Mouse (Mus musculus) erythroblast, embryonic 14.5 days (primary cell): Measurements from ENCODE around the gene C130032M10Rik. TPM values are rescaled to one million over a fixed set of nuclear protein-coding genes. Genes with fewer than 3 reads are reported as not detected.
"Not testable (repeated sequence)": the region's sequence is repeated elsewhere in the genome, so short reads cannot be mapped to it uniquely, and the experiment has no call there.

ENCODE experiments used
- H3K27me3 ChIP-seq: 2 replicates; pipeline ENCODE4 v1.6.1; 2012; ENCODE audit warnings: inconsistent platforms; ENCODE audit not compliant: control insufficient read depth
- H3K36me3 ChIP-seq: 2 replicates; pipeline ENCODE4 v1.6.1; 2012; ENCODE audit warnings: mild to moderate bottlenecking, inconsistent platforms; ENCODE audit not compliant: control insufficient read depth
- H3K4me1 ChIP-seq: 2 replicates; pipeline ENCODE4 v1.6.1; 2012; ENCODE audit warnings: inconsistent platforms; ENCODE audit not compliant: control insufficient read depth
- H3K4me3 ChIP-seq: replicated peaks from 2 replicates; pipeline ENCODE3; 2012; ENCODE audit warnings: moderate library complexity, mild to moderate bottlenecking, inconsistent platforms
- H3K9me3 ChIP-seq: 2 replicates; pipeline ENCODE4 v1.6.1; 2012; ENCODE audit warnings: low read length, inconsistent platforms, mixed read lengths; ENCODE audit not compliant: control insufficient read depth
- GATA1 ChIP-seq: IDR thresholded peaks from 2 replicates; pipeline ENCODE4 v1.6.1; 2012; ENCODE audit warnings: low read length, inconsistent platforms, mixed read lengths
- TAL1 ChIP-seq: IDR thresholded peaks from 3 replicates; pipeline ENCODE4 v1.6.1; 2012; ENCODE audit warnings: low read length, inconsistent platforms, mixed read lengths
- polyA plus RNA-seq: library from polyadenylated mRNA; stranded (reverse); fragments of >175 nt; gene quantifications from 2 replicates; pipeline ENCODE4 v1.2.3, GENCODE M21; 2012

C130032M10Rik gene
- polyA plus RNA-seq, 1 experiment, result not detected

DNA sequence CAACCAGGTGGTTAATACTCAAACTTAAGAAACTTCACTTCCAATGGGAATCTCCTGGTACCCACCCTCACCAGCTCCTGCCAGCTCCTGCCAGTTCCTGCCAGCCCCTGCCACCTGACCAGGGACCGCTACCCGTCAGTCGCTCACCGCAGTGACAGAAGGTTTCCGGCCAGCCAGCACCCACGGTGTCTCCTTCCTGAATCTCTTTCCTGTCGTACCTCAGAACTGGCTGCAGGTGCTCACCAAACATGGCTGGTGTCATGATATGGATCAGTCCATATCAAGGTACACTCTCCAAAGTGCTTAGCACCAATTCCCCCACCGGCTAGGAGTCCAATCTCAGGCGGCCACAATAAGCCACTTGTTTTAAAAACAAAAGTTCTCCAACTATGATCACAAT, 5.7 kb upstream of the C130032M10Rik start:
- no peak overlapping the region for H3K4me3 ChIP-seq
- H3K9me3 ChIP-seq, result peaks cover 17% of the 10 kb centered on the region
- H3K27me3 ChIP-seq, result no peaks in the 10 kb centered on the region; the same call in 1 of the 2 replicates
- no peak for TF ChIP-seq GATA1
- TF ChIP-seq TAL1, result no peak
- H3K4me1 ChIP-seq, result no peaks in the 10 kb centered on the region
- H3K36me3 ChIP-seq, result peaks cover 14% of the 10 kb centered on the region; the same call in 1 of the 2 replicates

DNA sequence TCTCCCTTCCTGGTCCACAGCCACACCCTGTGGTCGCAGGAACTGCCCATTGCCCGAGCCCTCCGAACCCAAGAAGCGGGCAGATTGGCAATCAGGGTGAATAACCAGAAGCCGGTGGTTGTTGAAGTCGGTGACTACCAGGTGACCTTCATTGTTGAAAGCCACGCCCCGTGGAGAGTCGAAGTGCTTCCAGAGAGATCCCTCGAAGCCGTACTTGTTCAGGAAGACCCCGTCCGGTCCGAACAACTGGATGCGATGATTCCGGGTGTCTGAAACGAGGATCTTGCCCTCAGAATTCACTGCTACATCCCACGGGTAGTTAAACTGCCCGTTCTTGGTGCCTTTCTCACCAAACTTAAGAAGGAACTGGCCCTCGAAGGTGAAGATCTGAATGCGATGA, 2.7 kb upstream of the C130032M10Rik start:
- no peaks in the 10 kb centered on the region for H3K4me1 ChIP-seq
- H3K4me3 ChIP-seq, result no peak overlapping the region
- peaks cover 14% of the 10 kb centered on the region; the same call in 1 of the 2 replicates for H3K36me3 ChIP-seq
- H3K9me3 ChIP-seq, result peaks cover 17% of the 10 kb centered on the region
- TF ChIP-seq TAL1, result no peak
- TF ChIP-seq GATA1, result no peak
- no peaks in the 10 kb centered on the region; the same call in 1 of the 2 replicates for H3K27me3 ChIP-seq

DNA sequence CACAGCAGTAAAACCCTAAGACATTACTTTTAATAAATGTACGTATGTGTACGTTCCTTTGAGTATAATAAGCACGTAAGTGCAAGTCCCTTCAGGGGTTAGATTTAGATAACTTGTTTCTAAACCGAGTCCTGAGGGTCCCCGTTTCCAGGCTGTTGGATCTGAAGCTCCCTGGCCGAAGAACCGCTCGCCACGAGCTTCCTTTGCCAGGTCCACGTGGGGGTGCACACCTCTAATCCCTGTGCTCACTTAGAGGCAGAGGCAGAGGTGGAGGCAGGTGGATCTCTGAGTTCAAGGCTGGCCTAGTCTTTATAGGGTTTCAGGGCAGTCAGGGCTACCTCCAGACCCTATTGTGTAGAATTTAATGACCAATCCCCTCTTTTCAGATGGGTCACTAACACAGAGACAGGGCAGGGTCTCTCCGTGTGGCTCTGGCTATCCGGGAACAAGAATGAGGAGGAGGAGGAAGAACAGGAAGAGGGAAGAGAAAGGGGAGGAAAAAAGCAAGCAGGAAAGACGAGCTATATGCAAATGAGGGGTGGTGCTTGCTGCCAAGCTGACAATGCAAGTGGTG, 2.5 kb downstream of the C130032M10Rik start:
- H3K4me1 ChIP-seq, result no peaks in the 10 kb centered on the region
- peaks cover 11% of the 10 kb centered on the region for H3K9me3 ChIP-seq
- H3K4me3 ChIP-seq, result no peak overlapping the region
- peaks cover 10% of the 10 kb centered on the region; the same call in 1 of the 2 replicates for H3K36me3 ChIP-seq
- no peaks in the 10 kb centered on the region; the same call in 1 of the 2 replicates for H3K27me3 ChIP-seq
- no peak for TF ChIP-seq TAL1
- no peak for TF ChIP-seq GATA1

DNA sequence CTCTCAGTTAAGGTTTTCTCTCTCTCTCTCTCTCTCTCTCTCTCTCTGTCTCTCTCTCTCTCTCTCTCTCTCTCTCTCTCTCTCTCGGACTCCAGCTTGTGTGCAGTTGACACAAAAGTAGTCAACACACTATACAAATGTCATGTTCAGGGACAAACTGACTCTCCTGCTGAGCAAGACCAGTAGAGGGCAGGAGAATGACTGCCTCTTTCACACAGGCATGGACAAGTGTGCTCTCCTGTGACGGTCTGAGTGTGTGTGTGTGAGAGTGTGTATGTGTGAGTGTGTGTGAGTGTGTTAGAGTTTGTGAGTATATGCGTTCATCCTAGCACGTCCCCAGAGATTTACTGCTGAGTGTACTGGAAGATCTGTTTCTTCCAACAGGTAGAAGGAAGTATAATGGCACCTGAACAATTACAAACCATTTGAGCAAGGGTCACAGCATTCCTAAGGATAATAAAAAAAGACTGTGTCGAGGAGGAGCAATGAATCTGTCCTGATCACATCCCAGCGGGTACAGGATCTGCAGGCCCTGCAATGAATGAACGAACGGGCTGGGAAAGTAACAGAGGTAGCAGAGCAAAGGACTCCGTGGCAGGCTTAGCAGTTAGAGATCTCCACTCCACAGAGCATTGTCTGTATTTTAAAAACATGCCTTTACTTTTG, 3.4 kb downstream of the C130032M10Rik start:
- H3K27me3 ChIP-seq, result no peaks in the 10 kb centered on the region
- H3K9me3 ChIP-seq, result peaks cover 2% of the 10 kb centered on the region
- no peak overlapping the region for H3K4me3 ChIP-seq
- TF ChIP-seq TAL1, result no peak
- no peak for TF ChIP-seq GATA1
- H3K36me3 ChIP-seq, result peaks cover under 1% of the 10 kb centered on the region; the same call in 1 of the 2 replicates
- no peaks in the 10 kb centered on the region for H3K4me1 ChIP-seq

DNA sequence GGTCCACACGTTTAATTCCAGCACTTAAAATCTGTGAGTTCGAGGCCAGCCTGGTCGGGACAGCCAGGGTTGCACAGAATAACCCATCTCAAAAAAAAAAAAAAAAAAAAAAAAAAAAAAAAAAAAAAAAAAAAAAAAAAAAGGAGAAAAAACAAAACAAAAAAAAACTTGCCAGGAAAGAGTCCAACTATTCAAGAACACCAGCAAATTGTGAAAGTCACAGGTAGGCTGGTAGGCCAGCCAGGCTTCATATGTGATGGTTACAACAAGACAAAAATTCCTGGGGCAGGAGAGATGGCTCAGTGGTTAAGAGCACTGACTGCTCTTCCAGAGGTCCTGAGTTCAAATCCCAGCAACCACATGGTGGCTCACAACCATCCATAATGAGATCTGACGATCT, 5.0 kb downstream of the C130032M10Rik start:
- not testable (repeated sequence) for H3K27me3 ChIP-seq, H3K9me3 ChIP-seq, H3K4me1 ChIP-seq, H3K36me3 ChIP-seq, H3K4me3 ChIP-seq

DNA sequence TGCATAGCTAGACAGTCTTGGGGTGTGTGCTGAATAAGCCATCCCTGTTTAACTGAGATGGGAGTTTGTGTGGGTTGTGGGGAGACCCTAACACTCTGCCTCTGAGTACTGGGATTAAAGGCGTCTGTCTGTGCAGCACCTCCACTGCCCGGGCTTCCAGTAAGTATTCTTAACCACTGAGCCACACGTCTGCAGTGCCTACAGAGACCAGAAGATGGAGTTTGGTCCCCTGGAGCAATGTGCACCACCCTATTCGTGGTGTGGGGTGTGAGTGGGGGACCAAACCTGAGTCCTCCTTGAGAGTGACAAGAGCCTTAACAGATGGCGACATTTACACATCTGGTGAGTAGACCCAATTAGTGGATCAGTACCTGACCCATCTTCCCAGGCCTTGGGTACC, 6.5 kb downstream of the C130032M10Rik start:
- TF ChIP-seq TAL1 (no peak), GATA1 (no peak)
- Histone ChIP-seq H3K27me3 (peaks cover 4% of the 10 kb centered on the region), H3K4me3 (no peak overlapping the region), H3K36me3 (no peaks in the 10 kb centered on the region; the same call in 1 of the 2 replicates), H3K9me3 (no peaks in the 10 kb centered on the region), H3K4me1 (peaks cover 2% of the 10 kb centered on the region; the same call in 1 of the 2 replicates)

DNA sequence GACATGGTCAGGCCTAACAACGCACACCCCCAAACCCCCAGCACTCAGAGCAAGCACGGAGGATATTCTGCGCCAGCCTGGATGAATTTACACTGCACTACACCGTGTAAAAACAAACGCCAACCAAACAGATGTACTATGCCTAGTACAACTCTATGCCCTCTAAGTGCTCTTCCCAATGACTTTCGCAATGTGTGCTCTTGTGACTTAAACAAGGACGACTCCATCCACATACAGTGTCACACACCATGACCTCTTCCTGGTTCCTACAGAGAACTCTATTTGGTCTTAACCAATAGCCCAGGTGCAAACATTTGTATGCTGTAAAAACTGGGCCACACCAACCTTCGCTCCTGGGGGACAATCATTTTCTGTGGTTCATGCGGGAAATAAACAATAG, 7.0 kb downstream of the C130032M10Rik start:
- H3K27me3 ChIP-seq, result peaks cover 6% of the 10 kb centered on the region
- TF ChIP-seq TAL1 (no peak), GATA1 (no peak)
- H3K4me3 ChIP-seq, result no peak overlapping the region

DNA sequence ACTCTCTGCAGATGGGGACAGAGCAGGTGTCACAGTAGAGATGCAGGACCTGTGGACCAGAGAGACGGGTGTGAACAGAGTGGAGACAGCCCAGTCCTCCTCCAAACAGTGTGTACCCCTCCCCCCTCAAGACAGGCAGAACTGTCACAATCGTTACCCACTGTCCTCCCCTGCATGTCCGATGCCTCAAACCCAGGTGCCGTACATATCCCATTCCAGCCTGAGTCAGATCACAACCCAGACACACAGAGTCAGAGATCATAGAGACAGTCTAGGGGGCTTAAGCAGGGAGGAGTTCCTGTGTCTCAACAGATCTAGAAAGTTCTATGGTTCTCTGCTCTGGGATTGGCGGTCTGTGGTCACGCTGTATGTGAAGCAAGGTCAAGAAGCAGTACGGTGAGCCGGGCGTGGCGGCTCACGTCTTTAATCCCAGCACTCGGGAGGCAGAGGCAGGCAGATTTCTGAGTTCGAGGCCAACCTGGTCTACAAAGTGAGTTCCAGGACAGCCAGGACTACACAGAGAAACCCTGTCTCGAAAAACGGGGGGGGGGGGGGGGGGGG, 9.7 kb downstream of the C130032M10Rik start:
- TF ChIP-seq TAL1 (no peak), GATA1 (no peak)
- H3K4me3 ChIP-seq, result no peak overlapping the region
- no peaks in the 10 kb centered on the region; the same call in 1 of the 2 replicates for H3K36me3 ChIP-seq

More for the DNA sequence above, 7.0 kb downstream of the C130032M10Rik start:
- peaks cover 4% of the 10 kb centered on the region; the same call in 1 of the 2 replicates for H3K4me1 ChIP-seq
- no peaks in the 10 kb centered on the region for H3K9me3 ChIP-seq
- H3K36me3 ChIP-seq, result no peaks in the 10 kb centered on the region; the same call in 1 of the 2 replicates

DNA sequence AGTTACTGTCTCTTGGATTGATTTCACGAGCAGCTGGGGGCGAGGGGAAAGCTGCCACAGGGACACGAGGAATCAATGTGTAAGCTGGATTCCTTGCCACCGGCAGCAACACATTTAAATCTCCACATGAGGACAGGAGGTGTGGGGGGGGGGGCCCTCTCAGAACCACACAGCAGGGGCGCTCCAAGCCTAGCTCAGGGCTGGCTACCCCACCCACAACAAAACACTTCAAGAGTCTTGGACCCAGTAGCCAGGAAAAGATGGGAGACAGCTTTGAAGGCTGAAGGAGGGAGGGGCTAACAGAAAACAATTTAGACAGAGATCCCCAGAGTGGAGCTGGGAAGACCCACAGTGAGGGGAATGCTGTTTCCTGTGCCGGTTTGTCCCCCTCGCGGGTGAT, 10.4 kb downstream of the C130032M10Rik start:
- H3K36me3 ChIP-seq, result no peaks in the 10 kb centered on the region; the same call in 1 of the 2 replicates
- H3K4me3 ChIP-seq, result no peak overlapping the region
- H3K9me3 ChIP-seq, result no peaks in the 10 kb centered on the region
- no peak for TF ChIP-seq GATA1
- H3K4me1 ChIP-seq, result peaks cover 4% of the 10 kb centered on the region; the same call in 1 of the 2 replicates
- H3K27me3 ChIP-seq, result peaks cover 8% of the 10 kb centered on the region

More for the DNA sequence above, 9.7 kb downstream of the C130032M10Rik start:
- H3K9me3 ChIP-seq, result no peaks in the 10 kb centered on the region
- peaks cover 4% of the 10 kb centered on the region; the same call in 1 of the 2 replicates for H3K4me1 ChIP-seq
- peaks cover 8% of the 10 kb centered on the region for H3K27me3 ChIP-seq
